Mouse (Mus musculus) kidney, postnatal 0 days (tissue): ENCODE data around the gene Slc12a6. TPM values are rescaled to one million over a fixed set of nuclear protein-coding genes. Genes with fewer than 3 reads are reported as not detected.

ENCODE experiments used
- ATAC-seq: fragments of 200-750 bp; cut with Nextera tagmentation; replicated peaks from 2 replicates; pipeline ENCODE4 v1.8.0; 2017; ENCODE audit warnings: low read depth, moderate number of reproducible peaks, moderate TSS enrichment, moderate library complexity; ENCODE audit not compliant: low FRiP score
- DNase-seq: peaks from one replicate; pipeline ENCODE4 v3.0.0-alpha.2; 2016; ENCODE audit warnings: low spot score
- H3K27ac ChIP-seq: fragments of 300-500 bp; sonication (generic); 2 replicates; pipeline ENCODE4 v1.5.1; 2014; ENCODE audit warnings: mild to moderate bottlenecking
- H3K27me3 ChIP-seq: fragments of 300-500 bp; sonication (generic); 2 replicates; pipeline ENCODE4 v1.6.1; 2014; ENCODE audit warnings: low read length, mixed read lengths; ENCODE audit not compliant: insufficient read depth
- H3K36me3 ChIP-seq: fragments of 300-500 bp; sonication (generic); 2 replicates; pipeline ENCODE4 v1.6.1; 2014; ENCODE audit warnings: low read length, mixed read lengths; ENCODE audit not compliant: insufficient read depth
- H3K4me1 ChIP-seq: fragments of 300-500 bp; sonication (generic); replicated peaks from 2 replicates; pipeline ENCODE4 v1.6.1; 2014; ENCODE audit warnings: antibody characterized with exemption, low read length, mixed read lengths; ENCODE audit not compliant: insufficient read depth
- H3K4me2 ChIP-seq: fragments of 300-500 bp; sonication (generic); 2 replicates; pipeline ENCODE4 v1.6.1; 2014; ENCODE audit warnings: mild to moderate bottlenecking, low read length, moderate library complexity, mixed read lengths
- H3K4me3 ChIP-seq: fragments of 300-500 bp; sonication (generic); replicated peaks from 2 replicates; pipeline ENCODE4 v1.5.1; 2014; ENCODE audit warnings: low read depth, low read length
- H3K9ac ChIP-seq: fragments of 300-500 bp; sonication (generic); 2 replicates; pipeline ENCODE4 v1.6.1; 2014; ENCODE audit warnings: low read depth, low read length
- H3K9me3 ChIP-seq: fragments of 300-500 bp; sonication (generic); replicated peaks from 2 replicates; pipeline ENCODE4 v1.6.1; 2016; ENCODE audit warnings: low read length, inconsistent platforms, mixed read lengths
- CTCF ChIP-seq: IDR thresholded peaks from 2 replicates; pipeline ENCODE4 v1.5.1; 2016; ENCODE audit warnings: antibody characterized with exemption, low read depth, mild to moderate bottlenecking, moderate library complexity
- WGBS: fragments of 180-500 bp; shearing (Covaris S2); extraction: QIAGEN DNeasy Blood & Tissue Kit; methylation state at CpG from one replicate; pipeline ENCODE4 v1.1.7; 2014; 5-methylcytosine and 5-hydroxymethylcytosine counted together
- polyA plus RNA-seq: library from polyadenylated mRNA; unstranded; fragments of >200 nt; fragmentation: Nextera tagmentation; extraction: Ambion mirVana; gene quantifications from 2 replicates; pipeline ENCODE4 v1.2.1, GENCODE M21; 2015

Gene Slc12a6
- polyA plus RNA-seq, 1 experiment from 2014 or later: 7.8 TPM

DNA sequence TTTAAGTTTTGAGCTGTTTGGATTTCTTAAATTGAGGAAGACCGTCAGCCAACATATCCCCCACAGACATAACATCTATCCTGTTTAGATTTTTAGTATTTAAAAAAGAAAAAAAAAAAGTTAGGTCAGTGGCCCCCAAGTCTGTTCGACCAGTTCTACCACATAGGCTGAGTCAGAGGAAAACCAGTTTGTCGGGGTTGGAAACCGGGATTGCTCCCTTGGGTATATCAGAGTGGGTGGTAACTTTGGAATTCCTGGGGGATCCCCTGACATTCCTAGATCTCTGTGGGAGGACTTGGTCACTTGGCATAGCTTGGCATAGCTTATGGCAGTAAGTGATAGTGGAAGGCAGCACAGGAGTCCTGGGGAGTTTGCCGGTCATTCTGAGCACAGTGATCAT lies 20.3 kb upstream of the Slc12a6 start:
- no peak overlapping the region for H3K27ac ChIP-seq
- no peak for TF ChIP-seq CTCF
- no peak for DNase-seq
- ATAC-seq: no peak
- no peak overlapping the region for H3K9ac ChIP-seq
- no peaks in the 10 kb centered on the region for H3K4me1 ChIP-seq
- WGBS: 77% methylated on average over 5 of the region's 5 CpGs
- no peaks in the 10 kb centered on the region for H3K27me3 ChIP-seq
- no peak overlapping the region for H3K4me3 ChIP-seq
- H3K9me3 ChIP-seq: no peaks in the 10 kb centered on the region
- H3K36me3 ChIP-seq: no peaks in the 10 kb centered on the region
- H3K4me2 ChIP-seq: no peak overlapping the region

DNA sequence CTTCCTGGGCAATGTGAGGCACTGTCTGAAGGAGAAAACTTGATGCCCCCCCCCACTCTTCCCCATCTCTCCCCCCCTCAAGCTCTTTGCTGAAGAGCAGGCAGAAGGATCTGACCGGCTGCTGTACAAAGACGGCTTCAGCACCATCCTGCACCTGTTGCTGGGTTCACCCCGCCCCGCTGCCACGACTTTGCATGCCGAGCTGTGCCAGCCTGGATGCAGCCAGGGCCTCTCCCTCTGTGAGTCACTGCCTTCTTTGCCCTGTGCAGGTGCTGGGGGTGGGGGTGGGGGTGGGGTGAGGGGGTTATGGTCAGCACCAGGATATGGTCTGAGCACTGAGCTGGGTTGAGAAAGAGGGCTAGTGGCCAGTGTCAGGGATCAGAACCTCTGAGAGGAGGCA lies 19.4 kb upstream of the Slc12a6 start:
- Histone ChIP-seq H3K4me2 (no peak overlapping the region), H3K4me3 (no peak overlapping the region), H3K36me3 (no peaks in the 10 kb centered on the region), H3K27me3 (no peaks in the 10 kb centered on the region), H3K9ac (no peak overlapping the region), H3K27ac (no peak overlapping the region), H3K4me1 (no peaks in the 10 kb centered on the region), H3K9me3 (no peaks in the 10 kb centered on the region)
- DNase-seq (no peak), ATAC-seq (peak; percentile 23)
- no peak for TF ChIP-seq CTCF
- 88% methylated on average over 6 of the region's 6 CpGs for WGBS

DNA sequence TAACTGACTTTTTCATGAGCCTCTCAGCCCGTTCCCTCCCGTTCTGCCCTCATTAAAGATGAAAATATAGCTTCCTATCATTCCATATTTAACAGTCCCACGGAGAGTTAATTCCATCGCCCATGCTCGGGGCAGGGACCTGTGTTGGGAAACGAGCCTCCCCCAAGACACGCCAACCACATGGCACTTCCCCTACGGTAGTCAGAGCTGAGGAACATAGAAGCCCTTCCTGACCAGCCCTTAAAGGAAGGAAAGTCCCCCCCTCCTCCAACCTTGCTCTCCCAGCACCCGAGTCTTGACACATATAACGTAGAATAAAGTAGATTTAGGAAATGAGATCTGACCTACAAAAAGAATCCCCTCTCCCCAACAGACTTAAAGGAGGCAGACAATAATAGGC lies 18.3 kb upstream of the Slc12a6 start:
- DNase-seq (no peak), ATAC-seq (no peak)
- TF ChIP-seq CTCF: no peak
- Histone ChIP-seq H3K4me3 (no peak overlapping the region), H3K36me3 (no peaks in the 10 kb centered on the region), H3K27ac (no peak overlapping the region), H3K27me3 (no peaks in the 10 kb centered on the region), H3K9me3 (no peaks in the 10 kb centered on the region), H3K4me1 (no peaks in the 10 kb centered on the region), H3K9ac (no peak overlapping the region), H3K4me2 (no peak overlapping the region)
- 72% methylated on average over 10 of the region's 10 CpGs for WGBS

DNA sequence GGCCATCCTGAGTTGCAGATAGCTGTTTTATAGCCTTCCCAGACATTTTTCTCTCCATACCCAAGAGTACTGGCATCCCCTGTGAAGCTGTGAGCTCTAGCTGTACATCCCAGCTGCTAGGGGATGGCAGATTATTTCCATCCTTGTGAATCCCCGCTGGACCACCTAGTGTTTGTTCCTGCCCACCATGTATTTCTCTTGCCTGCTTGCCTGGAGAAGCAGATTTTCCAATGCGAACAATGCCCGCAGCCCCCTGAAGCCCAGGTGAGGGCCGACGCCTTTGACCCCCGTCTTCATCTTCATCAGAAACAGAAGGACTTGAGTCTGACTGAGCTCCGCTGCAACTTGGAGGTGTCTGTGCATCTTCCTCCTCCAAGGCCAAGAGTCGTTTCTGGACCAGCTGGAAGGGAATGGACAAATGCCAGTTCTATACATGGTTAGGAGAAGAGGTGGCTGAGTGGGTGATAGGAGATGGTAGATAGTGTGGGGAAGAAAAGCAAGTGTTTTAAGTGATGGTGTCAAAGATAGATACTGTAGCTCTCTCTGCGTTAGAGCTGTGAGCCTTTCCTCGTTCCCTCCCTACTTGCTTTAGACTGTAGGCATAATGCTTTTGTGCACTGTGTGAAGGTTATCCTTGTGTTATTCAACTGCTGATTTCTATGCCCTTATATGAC lies 15.7 kb upstream of the Slc12a6 start:
- Histone ChIP-seq H3K9me3 (no peaks in the 10 kb centered on the region), H3K9ac (no peak overlapping the region), H3K4me3 (no peak overlapping the region), H3K27ac (no peak overlapping the region), H3K27me3 (no peaks in the 10 kb centered on the region), H3K4me2 (no peak overlapping the region), H3K36me3 (no peaks in the 10 kb centered on the region), H3K4me1 (no peaks in the 10 kb centered on the region)
- 91% methylated on average over 10 of the region's 10 CpGs for WGBS
- DNase-seq: no peak
- ATAC-seq: no peak
- no peak for TF ChIP-seq CTCF

DNA sequence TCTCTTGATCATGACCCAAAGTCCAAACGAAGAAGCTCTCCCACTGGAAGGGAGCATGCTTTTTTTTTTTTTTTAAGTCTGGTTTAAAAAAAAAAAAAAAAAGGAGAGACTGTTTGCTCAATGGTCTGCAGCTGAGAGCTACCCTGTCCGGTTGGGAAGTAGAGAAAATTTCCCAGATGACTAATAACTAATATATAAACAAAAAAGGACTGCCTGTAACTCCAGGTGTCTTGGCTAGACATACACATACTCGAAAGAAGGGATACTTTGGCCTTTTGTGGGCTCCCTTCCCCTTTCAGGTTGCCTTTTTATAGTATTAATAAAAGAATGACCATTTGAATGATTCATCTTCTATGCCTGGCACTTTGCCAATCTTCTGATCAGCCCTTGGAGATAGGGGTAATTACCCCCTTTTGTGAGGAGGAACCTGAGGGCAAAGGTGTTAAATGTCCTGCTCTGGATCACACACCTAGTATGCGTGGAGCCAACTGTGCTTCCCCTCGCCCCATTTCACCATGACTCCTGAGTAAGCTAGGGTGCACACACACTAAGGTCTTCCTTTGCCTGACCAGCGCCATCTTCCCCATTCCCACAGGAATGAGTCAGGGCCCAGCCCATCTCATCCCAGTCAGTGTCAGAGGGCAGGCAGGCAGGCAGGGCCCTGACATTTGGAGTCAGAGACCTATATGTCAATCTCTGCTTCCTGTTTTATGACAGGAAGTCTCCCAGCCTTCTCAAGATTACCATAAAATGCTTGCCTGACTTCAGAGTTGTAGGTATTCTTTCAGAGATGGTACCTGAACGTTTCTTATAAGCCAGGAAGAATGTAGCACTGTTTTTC lies 10.7 kb upstream of the Slc12a6 start:
- Histone ChIP-seq H3K4me2 (no peak overlapping the region), H3K4me1 (no peaks in the 10 kb centered on the region), H3K9ac (no peak overlapping the region), H3K36me3 (no peaks in the 10 kb centered on the region), H3K27me3 (no peaks in the 10 kb centered on the region), H3K27ac (no peak overlapping the region), H3K9me3 (no peaks in the 10 kb centered on the region), H3K4me3 (no peak overlapping the region)
- no peak for ATAC-seq
- WGBS: 55% methylated on average over 7 of the region's 7 CpGs
- no peak for TF ChIP-seq CTCF
- no peak for DNase-seq

DNA sequence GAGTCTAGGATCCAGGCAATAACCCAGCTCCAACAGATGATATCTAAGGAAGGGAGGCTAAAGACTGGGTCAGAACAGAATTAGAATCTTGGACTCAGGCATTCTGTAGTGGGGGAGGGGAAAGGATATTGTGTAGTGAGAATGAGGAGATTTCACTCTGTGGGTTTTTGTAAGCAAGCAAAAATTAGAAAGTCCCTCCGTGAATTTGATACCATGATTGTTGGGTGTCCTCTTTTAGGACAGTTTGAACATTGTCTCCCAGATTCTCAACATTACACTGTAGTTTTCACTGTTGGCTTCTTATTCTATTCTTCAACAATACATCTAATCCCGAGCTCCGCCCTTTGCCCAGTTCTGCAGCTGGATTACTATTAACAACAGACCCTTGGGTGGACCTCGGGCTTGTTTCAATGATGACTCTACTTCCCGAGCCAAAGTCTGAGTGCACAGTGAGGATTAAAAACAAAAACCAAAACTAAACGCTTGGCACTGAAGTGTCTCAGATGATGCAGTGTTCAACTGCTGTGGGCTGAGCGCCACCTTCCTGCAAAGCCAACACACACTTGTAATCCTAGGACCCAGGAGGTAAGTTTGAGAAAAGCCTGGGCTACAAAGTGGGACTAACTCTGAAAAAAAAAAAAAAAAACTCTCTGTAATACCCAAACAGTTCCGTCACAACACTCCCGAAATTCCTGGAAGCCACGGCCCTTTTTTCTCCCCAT lies 6.2 kb upstream of the Slc12a6 start, which contains the start of gene Nutm1:
Gene Nutm1 (minus strand): TSS at position 51 of the 722 bp plus-strand sequence.
- DNase-seq: no peak
- WGBS: 69% methylated on average over 10 of the region's 10 CpGs
- H3K27ac ChIP-seq: no peak within 1 kb of the TSS

More for the DNA sequence above, 6.2 kb upstream of the Slc12a6 start, which contains the start of gene Nutm1:
- Histone ChIP-seq H3K4me1 (peaks cover 10% of the 10 kb centered on the region; the same call in 1 of the 2 replicates), H3K4me3 (no peak within 1 kb of the TSS), H3K4me2 (no peak within 1 kb of the TSS), H3K36me3 (no peaks in the 10 kb centered on the region), H3K9ac (no peak within 1 kb of the TSS), H3K9me3 (no peaks in the 10 kb centered on the region), H3K27me3 (no peaks in the 10 kb centered on the region)
- peak; percentile 41 for TF ChIP-seq CTCF
- ATAC-seq: no peak
